Mouse (Mus musculus) MN1 (cell line): ENCODE results near the gene Fcrla.

ENCODE experiments used
- DNase-seq: peaks from one replicate; pipeline ENCODE4 v3.0.0-alpha.2; 2016; ENCODE audit warnings: low spot score

Fcrla gene

DNA sequence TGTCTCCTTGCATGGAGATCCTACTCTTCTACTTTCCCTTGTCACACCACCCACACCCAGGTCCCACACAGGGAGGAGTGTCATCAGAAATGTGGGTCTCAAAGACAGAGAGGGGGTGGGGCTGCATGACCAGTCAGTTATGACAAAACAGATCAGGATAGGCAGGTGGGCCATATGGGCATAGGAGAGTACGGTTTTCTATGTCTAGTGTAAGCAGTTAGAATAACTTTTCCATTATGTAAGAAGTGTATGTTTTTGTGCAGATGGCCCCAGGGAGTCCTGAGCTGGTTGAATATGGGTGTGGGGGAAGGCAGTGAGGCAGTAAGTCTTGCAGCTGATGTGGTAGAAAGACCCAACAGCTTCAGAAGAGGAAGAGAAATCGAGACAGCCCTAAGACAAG, 1.1 kb upstream of the Fcrla start:
- no peak for DNase-seq

DNA sequence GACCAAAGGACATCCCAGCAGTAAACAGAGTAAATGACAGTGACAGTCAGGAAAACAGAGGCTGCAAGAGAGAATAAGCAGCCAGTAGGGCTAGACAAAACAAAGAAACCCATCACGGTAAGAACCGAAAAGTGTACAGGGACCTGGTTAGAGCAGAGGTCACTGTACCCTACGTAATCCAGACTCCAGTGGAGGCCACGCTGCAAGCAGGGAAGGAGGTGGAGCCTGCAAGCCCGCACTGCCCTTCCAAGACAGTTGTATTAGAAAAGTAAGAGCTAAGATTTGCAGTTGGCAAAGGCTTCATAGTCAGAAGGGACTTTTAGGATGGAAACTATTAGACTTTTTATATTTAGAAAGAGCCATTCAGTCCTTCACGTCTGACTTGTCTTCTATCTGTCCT, 442 bp downstream of the Fcrla start:
- no peak for DNase-seq

DNA sequence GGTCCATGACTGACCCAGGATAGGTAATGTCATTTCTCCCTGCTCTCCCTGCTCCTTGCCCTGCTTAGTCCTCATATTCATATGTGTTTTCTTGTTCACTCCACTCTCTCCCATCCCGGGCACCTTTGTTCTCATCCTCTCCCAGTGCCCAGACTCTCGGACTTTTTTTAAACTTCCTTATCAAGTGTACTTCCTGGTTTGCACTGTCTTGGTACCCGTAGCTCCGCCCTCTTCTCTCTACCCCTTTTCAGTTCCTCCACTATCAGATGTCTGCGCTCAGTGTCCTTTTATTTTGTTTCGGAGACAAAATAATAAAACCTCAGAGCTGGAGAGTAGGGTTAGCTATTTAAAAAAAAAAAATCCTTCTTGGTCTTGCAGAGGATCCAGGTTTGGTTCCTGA, 2.9 kb downstream of the Fcrla start:
- no peak for DNase-seq

DNA sequence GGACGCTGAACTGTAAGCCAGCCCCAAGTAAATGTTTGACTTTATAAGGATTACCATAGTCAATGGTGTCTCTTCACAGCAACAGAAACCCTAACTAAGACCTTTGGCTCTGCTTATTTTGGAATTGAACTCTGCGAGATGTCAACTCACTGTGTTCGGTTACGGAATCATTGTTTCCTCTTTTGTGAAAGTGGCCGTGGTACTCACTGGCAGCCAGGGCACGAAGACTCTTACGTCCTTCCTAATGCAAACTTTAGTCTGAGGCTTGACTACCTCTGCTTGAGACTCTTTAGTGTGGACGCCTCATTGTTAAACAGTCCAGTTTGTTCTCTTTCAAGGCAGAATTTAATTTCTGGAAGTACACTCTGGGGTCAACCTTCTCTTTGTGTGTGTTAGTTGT, 8.1 kb downstream of the Fcrla start:
- no peak for DNase-seq

DNA sequence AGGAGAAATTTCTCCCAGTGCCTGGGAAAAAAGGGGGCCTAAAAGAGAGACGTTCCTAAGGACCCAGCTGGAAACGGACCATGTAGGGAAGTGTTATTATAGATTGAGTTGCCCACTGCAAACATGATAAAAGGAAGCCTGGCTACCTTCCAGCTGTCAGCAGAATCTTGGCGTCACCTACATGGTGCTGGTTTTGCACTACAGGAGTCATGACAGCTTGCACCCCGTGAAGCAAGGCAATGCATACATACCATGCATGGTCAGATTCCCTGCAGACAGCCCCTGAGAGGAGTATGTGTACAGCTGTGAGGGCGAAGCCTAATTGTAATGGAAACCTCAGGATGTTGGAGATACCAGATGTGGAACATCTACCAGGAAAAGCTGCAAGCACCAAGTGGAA, 11.7 kb downstream of the Fcrla start:
- no peak for DNase-seq

DNA sequence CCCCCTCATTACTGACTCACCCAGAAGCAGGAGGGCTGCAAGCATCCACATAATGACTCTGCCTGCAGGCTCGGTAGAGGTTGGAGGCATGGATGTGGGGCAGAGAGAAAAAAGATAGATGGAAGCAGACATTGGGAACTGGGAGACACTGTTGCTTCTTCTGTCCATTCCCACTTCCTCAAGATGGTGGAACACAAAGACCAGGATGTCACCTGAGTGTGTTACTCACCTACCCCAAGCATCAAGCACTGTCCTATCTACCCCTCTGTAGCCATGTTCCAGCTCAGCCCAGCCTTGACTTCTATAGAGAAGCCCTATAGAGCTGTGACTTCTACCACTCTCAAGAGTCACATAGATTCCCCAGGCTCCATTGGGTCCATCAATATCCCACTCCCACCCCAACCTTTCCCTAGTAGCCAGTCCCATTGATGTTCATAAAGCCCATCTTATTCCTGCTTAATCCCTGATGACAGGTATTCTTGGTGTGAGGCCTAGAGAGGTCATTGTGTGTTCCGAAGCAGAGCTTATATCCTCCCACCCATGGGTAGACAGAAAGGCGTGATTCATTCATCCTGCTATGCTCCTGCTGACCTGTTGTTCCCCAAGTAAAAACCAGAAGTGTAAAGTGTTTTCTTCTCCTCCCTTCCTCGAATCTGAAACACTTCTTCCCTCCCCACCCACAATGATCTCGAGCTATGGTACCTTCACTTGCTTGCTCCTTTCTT, 14.3 kb downstream of the Fcrla start, which contains the start of gene Fcrlb:
Gene Fcrlb, minus strand, starts transcription at position 51 of the 725 bp plus-strand sequence.
- no peak for DNase-seq

DNA sequence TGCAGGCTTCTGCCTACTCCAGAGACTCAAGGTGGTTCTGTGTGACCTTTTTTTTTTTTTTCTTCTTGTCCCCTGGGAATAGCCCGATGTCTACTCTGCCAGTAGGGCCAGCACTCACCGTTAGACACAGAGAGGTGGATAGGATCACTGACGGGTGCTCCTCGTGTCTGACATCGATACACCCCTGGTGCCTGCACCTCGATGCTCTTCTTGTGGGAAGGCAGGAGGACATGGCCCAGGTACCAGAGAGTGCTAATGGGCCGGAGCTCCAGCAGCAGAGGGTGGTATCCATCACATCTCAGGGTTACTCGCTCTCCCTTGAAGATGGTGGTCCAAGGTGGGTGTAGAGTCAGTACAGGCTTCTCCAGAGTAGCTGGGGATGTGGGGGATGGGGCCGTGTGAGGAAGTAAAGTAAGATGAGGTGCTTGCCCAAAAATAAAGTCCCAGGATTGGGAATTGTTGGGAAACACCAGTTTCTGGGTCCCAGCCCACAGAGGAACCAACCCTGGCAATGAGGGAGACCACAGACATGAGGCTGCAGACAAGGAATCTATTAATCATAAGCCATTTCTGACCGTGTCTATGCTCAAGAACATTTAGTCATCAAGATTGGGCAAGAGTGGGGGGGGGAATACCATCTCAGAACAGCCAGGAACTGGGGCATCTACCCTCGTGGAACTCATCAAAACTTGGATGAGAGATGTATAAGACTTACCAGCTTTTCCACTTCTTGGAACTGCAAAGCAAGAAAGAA, 15.3 kb downstream of the Fcrla start:
- DNase-seq = no peak

DNA sequence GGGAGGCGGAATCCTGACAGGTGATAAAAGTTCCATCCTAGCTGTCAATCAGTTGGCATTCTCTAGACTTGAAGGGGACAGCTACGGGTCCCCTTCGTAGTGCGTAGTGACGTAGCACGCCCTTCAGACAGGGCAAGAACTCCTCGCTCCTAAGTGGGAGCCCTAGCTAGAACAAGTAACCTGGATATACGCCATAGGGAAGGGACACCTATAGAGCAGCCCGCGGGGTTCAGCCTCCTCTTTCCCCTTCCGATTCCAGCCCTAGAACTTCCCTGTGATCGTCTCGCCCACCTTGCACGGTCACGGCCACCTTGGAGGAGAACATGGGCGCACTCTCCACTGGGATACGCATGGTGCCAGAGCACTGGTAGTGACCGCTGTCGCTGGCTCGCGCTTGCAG, 19.0 kb downstream of the Fcrla start:
- no peak for DNase-seq

DNA sequence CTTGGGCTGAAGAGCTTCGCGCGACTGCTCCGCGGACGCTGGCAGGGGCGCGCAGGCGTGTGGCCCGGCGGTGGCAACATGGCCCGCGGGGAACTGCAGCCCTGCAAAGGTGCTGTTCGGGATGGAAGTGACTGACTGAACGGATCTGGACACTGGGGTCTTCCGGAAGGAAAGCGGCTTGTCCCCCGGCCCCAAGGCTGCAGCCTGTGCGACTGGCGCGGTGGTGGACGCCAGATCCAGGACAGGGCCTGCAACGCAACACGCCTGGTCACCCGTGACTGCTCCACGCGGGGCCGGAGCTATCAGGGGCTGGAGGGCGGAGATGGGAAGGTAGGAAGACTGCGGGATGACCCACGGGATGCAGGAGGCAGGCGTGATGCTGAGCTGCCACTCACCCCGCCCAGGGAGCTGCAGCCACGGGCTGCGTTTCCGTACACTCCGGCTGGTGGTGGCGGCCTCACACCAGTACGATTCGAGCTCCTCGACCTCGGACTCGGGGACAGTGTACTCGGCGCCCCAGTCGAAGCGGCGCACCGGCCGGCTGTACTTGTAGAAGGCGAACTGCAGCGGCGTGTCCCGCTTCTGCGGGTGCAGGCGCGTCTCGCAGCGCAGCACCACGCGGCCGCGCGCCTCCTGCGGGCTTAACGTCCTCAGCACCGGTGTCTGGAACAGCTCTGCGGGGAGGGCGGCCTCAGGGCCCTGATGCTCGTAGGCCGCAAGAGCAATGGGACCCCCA, 19.8 kb downstream of the Fcrla start:
- no peak for DNase-seq

DNA sequence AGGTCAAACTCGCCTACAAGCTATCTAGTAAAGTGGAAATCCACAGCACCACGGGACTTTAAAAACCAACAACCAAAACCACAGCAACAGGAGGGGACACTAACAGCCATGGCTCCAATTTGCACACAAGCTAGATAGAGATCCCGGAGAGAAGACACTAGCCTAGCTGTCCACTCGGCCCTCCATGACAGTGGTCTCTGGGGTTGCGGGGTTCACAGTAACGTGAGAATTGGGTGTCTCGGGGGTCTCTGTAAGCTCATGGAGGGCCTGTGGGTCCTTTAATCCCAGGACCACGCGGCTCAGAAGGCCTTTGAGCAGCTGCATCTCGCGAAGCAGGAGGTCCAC, 20.3 kb downstream of the Fcrla start:
- DNase-seq = no peak

DNA sequence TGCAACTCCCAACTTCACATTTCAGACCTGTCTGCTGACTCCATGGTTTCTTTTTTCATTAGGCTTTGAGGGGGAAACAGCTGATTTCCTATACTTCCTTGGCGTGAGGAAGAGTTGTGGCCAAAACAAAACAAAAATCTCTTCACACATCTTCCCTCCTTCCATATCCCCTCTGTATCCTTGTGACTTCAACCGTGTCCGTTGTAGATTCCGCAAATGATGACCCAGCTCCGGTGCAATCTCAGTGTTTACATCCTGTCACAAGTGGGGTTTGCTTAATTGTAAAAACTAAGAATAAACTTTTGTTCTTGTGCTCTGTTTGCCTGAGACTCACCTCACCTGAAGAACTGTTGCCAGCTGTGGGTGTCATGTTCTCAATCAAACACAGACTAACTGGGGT, 23.9 kb downstream of the Fcrla start:
- DNase-seq = no peak

DNA sequence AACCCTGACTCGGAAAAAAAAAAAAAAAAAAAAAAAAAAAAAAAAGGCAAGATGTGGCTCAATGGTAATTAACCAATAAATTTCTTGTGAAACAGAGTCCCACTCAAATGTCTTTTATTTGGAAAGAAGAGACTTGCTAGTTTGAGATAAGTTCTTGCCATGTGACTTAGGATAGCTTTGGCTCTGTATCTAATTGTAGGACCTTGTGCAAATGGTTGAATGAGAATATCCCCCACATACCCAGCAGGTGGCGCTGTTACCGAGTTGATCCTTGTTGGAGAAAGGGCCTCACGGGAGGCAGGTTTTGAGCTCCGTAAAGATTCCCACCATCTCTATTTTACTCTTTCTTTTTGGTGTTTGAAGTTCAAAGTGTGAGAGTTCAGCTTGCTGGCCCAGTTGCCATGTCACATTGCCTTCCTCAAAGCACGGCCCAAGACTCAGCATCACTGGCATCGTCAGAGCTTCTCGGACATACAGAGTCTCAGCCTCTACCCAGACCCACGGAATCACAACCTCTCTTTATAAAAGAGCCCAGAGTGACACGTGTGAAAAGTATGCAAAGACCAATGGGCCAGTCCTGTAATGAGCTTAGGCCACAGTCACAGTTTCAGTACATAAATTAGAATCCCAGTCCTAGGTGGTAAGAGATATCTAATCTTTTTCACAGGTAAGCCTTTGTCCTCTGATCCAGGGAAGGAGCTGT, 25.7 kb downstream of the Fcrla start:
- peak; percentile 83 for DNase-seq

DNA sequence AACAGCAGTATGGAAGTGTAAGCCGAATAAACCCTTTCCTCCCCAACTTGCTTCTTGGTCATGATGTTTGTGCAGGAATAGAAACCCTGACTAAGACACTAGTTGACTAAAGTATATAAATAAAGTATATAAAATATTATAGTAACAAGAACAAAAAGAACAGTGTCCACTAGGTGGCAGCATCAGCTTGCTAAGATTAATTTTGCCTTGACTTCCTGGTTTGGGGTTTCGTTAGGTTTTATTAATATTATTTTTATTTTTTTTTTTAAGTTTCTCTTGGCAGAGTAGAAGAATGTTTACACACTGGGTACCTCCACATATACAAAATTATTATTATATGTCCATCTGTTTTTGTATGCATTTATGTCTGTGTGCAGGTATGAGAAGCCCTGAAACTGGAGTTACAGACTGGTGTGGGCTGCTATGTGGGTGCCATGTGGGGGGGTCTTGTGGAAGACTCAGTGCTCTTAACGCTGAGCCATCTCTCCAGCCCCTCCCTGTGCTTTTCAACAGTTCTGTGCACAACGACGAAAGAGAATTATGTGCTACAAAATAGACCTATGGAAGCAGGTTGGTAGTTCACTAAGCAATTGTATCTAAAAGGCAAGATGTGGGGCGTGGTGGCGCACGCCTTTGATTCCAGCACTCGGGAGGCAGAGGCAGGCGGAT, 26.4 kb downstream of the Fcrla start:
- DNase-seq = peak; percentile 67

DNA sequence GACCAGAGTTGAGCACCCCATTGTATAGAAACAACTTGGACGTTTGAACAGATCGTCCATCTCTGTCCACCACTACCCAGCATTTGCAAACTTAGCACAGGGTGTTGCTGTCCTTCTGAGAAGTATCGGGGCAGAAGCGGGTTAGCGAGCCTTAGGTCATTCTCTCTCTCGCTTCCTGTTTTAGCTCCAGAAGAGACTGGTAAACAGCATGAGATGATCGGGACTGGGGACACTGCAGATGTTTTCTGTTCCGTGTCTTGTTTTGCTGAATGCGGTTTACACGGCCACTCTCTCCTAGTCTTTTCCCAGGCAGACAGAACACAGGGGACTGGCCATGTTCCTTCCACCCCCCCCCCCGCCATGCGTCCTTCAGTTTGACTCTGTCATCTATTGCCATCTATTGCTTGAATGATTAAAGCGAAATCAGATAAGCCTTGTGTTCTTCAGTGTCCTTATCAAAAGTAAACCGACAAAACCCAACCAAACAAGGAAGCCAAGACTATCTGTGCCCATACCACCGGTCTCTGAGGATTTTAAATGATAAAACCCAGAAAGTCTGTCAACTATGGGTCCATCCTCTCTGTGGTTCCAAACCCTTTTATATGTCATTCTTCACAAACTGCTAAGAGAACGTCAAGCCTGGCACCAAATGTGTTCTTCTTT, 28.8 kb downstream of the Fcrla start:
- DNase-seq = no peak

DNA sequence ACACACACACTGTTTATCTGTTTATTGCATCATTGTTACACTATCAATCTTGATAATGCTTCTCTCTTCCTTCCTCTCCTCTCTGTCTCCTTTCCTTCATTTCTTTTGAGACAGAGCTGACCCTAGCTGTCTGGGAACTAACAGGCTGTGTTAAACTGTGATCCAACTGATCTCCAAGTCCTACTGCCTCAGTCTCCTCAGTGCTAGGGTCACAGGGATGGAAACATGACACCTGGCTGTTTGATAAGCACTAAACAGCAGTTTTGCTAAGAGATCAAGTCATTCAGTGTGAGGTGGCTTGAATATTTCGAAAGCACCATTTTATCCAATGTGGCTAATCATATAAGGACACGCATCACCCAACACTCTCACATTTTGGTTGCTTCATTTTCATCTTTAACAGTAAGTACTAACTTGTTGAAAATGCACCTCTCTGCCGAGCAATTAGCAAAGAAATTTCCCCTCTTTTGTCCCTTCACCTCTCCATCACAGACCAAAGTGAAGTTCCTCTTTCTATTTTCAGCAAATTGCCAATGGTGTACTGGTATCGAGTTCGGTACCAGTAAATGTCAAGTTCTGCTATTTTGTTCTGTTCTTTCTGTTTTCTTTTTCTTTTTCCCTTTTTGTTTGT, 30.6 kb downstream of the Fcrla start:
- no peak for DNase-seq

DNA sequence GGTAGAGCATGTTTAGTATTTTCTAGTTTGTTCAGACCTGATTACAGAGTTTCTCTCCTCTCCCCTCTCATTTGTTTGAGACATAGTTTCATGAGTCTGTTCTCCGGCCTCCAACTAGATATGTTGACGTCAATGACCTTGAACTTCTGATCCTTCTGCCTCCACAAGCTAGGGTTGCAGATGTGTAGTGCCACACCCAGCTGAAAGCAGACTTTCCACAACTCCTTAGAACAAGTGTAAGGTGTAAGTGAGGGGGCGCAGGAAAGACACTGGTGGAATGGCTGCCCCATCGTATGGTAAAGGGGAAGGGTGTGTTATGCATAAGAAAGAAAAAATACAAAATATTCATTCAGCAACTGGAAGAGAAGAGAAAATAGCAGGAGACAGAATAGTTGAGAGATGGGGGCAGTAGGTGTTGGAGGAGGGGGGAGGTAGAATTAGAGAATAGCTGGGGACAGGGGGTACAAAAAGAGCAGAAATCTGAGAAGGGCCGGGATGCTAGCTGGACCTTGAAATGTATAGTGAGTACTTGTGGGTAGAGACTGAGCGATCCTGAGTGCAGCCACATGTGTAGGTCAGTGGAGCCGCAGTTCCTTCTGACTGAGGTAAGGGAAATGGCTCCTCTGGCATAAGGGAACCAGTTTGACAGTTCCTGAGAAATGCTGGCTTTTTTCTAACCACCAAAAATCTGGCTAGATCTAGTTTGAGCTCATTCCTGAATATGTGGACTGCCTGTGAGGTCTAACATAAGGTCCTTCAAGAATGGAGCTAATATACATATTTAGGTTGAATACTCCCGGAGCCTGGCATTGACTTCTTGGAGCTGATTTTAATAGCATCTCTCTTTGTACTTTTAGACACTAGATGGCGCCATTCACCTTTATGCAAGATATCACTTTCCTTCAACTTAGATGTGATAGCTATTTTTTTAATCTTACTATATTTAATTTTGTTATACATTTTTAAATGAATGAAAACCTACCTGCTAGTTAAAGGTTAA, 32.5 kb downstream of the Fcrla start:
- DNase-seq = peak; percentile 77

DNA sequence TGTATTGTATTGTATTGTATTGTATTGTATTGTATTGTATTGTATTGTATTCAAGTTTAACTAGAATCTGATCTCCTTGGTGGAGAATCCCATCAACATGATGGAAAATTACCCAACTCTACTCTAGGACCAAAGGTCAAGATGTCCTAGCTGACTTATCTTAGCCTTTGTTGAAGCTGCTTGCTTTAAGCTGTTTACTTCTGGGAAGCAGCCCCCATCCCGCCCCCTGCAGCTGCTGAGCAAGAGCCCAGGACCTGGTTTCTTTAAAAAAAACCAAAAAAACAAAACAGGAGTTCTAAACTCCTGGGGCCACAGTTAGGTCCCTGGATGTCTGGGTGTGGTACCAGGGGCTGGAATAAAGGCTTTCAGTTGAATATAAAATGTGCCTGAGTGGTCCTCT, 35.1 kb downstream of the Fcrla start:
- DNase-seq = no peak

DNA sequence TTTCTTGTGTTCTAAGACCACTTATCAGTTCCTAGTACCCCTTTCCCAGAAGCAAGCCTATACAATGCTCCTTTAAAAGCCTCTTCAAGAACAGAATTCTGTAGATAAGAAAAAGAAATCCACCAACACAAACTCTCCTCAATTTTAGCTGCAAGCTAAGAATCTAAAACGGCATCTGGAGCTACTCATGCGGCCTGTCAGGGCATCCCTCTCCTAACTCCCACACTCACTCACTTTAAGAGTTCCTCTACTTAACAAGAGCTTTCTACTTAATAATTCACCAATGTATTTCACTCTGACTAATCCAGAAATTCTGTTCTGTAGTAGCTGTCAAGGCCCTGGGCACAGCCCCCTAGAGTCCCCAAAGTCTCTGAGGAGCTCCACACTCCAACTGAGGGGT, 35.7 kb downstream of the Fcrla start:
- no peak for DNase-seq

DNA sequence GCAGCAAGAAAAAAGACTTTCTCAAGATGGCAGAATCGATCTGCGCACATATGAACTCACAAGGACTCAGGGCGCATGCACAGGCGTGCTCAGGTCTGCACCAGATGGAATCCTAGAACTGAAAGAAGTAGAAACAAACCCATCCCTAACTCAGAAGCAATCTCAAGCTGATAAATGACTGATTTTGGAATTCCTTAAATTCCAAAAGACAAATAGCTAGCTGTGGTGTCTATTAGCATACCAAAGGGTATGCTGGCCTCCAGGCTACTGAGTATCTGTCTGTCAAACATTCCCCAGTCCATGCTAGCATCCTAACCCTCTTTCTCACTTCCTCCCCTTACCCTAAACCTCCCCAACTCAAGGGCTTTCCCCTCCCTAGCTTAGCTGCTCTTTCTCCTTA, 38.1 kb downstream of the Fcrla start:
- no peak for DNase-seq

DNA sequence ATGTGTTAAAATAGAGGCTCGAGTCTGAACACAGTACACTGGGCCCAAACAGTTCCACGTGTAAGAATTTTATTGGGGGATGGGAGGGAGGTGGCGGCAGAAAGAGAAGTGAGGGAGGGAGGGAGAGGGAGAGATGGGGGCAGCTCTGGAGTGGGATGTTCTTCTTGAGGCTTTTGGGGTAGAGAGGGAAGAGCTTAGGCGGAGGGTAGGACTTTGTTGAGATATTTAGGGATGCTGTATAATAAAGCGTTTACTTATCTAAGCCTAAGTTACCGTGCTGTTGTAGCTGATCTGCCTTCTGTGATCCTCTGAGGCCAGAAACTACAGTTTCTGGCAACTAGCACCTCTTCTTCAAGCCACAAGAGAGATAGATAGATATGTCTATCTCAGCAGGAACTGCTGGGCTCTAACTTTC, 41.3 kb downstream of the Fcrla start:
- DNase-seq = no peak
